Mouse (Mus musculus): ENCODE measurements around the gene Clpx. TPM values are rescaled to one million over a fixed set of nuclear protein-coding genes. Genes with fewer than 3 reads are reported as not detected.
A peak's percentile ranks its signal among the peaks of the same experiment; 100 is the strongest.
"Not testable (repeated sequence)": the region's sequence is repeated elsewhere in the genome, so short reads cannot be mapped to it uniquely, and the experiment has no call there.

The Clpx gene
- polyA plus RNA-seq, 1 experiment from 2014 or later, result 45.0 TPM

DNA sequence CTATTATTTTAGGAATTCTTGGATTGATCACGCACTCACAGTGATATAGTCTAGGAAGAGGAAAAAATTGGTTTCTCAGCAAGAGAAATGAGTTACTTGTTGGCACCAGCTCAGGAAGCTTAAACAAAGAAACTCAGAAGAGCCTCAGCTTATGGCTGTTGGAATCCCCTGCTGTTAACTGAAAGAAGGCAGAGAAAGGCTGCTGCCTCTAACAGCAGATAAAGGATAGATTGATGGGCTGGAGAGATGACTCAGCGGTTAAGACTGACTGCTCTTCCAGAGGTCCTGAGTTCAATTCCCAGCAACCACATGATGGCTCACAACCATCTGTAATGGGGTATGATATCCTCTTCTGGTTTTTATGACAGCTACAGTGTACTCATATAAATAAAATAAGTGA is 33.3 kb downstream of the Clpx start:
- peaks cover 25% of the 10 kb centered on the region for H3K36me3 ChIP-seq (ENCODE audit: control insufficient read depth, insufficient read depth)
- no peaks in the 10 kb centered on the region for H3K9me3 ChIP-seq (ENCODE audit: control insufficient read depth, low read length)
- H3K4me1 ChIP-seq (replicated peaks; ENCODE audit: control insufficient read depth, insufficient read depth, low read length), result no peaks in the 10 kb centered on the region
- no peak overlapping the region for H3K9ac ChIP-seq (replicated peaks; ENCODE audit: low read depth, low read length)
- 95% methylated on average over 2 of the region's 2 CpGs for WGBS
- H3K27me3 ChIP-seq (replicated peaks; ENCODE audit: control insufficient read depth, insufficient read depth, low read length), result no peaks in the 10 kb centered on the region
- H3K27ac ChIP-seq (ENCODE audit: low read length), result no peak overlapping the region
- ATAC-seq, result no peak
- H3K4me3 ChIP-seq (replicated peaks; ENCODE audit: low read length), result no peak overlapping the region
- no peak overlapping the region for H3K4me2 ChIP-seq (ENCODE audit: low read length)

DNA sequence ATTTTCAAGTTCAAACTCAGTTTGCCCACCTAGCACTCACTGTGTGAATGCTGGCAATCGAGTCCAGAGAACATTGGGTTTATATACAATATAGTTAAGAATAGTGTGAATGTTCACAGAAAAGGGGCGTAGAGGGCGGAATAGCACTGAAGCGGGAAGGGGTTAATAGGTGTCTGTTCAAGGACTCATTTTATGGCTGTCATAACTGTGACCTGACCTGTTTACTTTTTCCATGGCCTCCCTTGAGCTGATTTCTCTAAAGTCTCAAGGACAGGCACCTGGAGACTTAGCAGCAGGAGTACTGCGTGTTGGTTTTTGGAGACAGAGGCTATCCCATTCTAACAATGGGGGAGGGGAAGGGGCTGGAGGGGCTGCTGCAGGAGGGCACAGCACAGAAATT is 39.9 kb downstream of the Clpx start:
- no peak overlapping the region for H3K4me3 ChIP-seq (replicated peaks; ENCODE audit: low read length)
- 89% methylated on average over 5 of the region's 5 CpGs for WGBS
- no peak overlapping the region for H3K9ac ChIP-seq (replicated peaks; ENCODE audit: low read depth, low read length)
- H3K4me2 ChIP-seq (ENCODE audit: low read length), result no peak overlapping the region
- no peak overlapping the region for H3K27ac ChIP-seq (ENCODE audit: low read length)
- no peaks in the 10 kb centered on the region for H3K4me1 ChIP-seq (replicated peaks; ENCODE audit: control insufficient read depth, insufficient read depth, low read length)
- ATAC-seq, result no peak
- H3K9me3 ChIP-seq (ENCODE audit: control insufficient read depth, low read length), result no peaks in the 10 kb centered on the region
- H3K27me3 ChIP-seq (replicated peaks; ENCODE audit: control insufficient read depth, insufficient read depth, low read length), result no peaks in the 10 kb centered on the region
- peaks cover 5% of the 10 kb centered on the region for H3K36me3 ChIP-seq (ENCODE audit: control insufficient read depth, insufficient read depth)

DNA sequence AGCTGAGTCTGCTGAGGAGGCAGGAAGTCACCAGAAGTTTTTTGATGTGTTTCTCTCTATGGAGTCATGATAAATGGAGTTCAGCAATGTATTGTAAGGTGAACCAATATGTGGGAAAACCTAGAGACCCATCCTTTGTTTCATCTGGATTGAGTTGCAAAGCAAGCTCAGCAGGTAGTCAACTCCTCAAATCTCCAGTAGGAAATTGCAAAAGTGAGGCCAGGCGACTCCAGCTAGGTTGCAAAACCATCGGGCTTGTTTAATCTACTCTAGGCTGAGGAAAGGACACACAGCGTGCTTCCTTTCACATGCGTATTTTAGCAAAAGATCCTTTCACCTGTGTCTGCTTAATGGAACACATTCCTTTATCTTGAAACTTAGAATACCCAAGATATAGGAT is 45.1 kb downstream of the Clpx start:
- Histone ChIP-seq H3K36me3 (ENCODE audit: control insufficient read depth, insufficient read depth) (no peaks in the 10 kb centered on the region), H3K4me1 (replicated peaks; ENCODE audit: control insufficient read depth, insufficient read depth, low read length) (no peaks in the 10 kb centered on the region), H3K9me3 (ENCODE audit: control insufficient read depth, low read length) (no peaks in the 10 kb centered on the region), H3K9ac (replicated peaks; ENCODE audit: low read depth, low read length) (no peak overlapping the region), H3K4me3 (replicated peaks; ENCODE audit: low read length) (no peak overlapping the region), H3K27me3 (replicated peaks; ENCODE audit: control insufficient read depth, insufficient read depth, low read length) (0 out of 2 replicates have a peak, but pooled peaks cover 2% of the 10 kb centered on the region), H3K27ac (ENCODE audit: low read length) (no peak overlapping the region), H3K4me2 (ENCODE audit: low read length) (no peak overlapping the region)
- ATAC-seq, result no peak
- WGBS, result 82% methylated on average over 4 of the region's 4 CpGs

DNA sequence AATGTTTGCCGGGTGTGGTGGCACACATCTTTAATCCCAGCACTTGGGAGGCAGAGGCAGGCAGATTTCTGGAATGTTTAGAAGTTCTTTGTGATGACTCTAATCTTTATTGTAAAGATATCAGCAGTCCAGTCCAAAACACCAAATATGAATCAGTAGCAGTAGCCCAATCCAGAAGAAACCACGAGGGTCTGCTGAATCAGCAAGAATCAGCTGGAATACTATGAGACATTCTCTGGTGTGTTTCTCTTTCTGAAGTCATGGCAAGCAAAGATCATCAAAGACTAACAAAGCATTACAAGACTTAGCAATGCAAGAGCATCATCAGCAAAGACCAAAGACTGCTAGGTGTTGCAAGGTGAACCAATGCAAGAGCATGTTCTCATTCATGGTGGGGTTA is 46.4 kb downstream of the Clpx start:
- no peak overlapping the region for H3K9ac ChIP-seq (replicated peaks; ENCODE audit: low read depth, low read length)
- no peak overlapping the region for H3K4me3 ChIP-seq (replicated peaks; ENCODE audit: low read length)
- no peak overlapping the region for H3K4me2 ChIP-seq (ENCODE audit: low read length)
- H3K27me3 ChIP-seq (replicated peaks; ENCODE audit: control insufficient read depth, insufficient read depth, low read length), result 0 out of 2 replicates have a peak, but pooled peaks cover 2% of the 10 kb centered on the region
- no peak overlapping the region for H3K27ac ChIP-seq (ENCODE audit: low read length)
- no peaks in the 10 kb centered on the region for H3K36me3 ChIP-seq (ENCODE audit: control insufficient read depth, insufficient read depth)
- ATAC-seq, result no peak
- no peaks in the 10 kb centered on the region for H3K4me1 ChIP-seq (replicated peaks; ENCODE audit: control insufficient read depth, insufficient read depth, low read length)
- no peaks in the 10 kb centered on the region for H3K9me3 ChIP-seq (ENCODE audit: control insufficient read depth, low read length)
- WGBS, result 95% methylated on average over 2 of the region's 2 CpGs

DNA sequence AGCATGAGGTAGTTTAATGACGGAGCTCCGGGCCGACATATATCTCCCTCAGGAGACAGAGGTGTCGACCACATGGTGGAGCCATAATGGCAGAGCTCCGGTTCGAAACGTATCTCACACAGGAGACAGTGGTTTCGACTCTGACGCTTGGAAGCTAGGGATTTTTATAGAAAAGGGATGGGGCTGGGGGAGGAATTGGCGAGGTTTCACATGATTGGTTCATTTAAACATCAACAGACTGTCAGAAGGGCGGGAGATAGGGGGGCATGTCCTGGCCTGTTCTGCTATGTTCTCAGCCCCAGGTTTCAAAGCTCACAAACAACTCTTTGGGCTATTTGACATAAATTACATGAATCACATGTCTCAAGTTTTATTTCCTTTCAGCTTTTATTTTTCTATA is 51.4 kb downstream of the Clpx start:
- not testable (repeated sequence) for H3K36me3 ChIP-seq (ENCODE audit: control insufficient read depth, insufficient read depth); H3K27me3 ChIP-seq (replicated peaks; ENCODE audit: control insufficient read depth, insufficient read depth, low read length); H3K9me3 ChIP-seq (ENCODE audit: control insufficient read depth, low read length)
- Histone ChIP-seq H3K27ac (ENCODE audit: low read length) (peak overlapping the region; percentile 95), H3K4me3 (replicated peaks; ENCODE audit: low read length) (peak overlapping the region; percentile 96), H3K4me2 (ENCODE audit: low read length) (peak overlapping the region; percentile 72), H3K4me1 (replicated peaks; ENCODE audit: control insufficient read depth, insufficient read depth, low read length) (peaks cover 18% of the 10 kb centered on the region), H3K9ac (replicated peaks; ENCODE audit: low read depth, low read length) (peak overlapping the region; percentile 88)
- ATAC-seq, result peak; percentile 39; the same call in 1 of the 2 replicates
- WGBS, result 65% methylated on average over 11 of the region's 11 CpGs

DNA sequence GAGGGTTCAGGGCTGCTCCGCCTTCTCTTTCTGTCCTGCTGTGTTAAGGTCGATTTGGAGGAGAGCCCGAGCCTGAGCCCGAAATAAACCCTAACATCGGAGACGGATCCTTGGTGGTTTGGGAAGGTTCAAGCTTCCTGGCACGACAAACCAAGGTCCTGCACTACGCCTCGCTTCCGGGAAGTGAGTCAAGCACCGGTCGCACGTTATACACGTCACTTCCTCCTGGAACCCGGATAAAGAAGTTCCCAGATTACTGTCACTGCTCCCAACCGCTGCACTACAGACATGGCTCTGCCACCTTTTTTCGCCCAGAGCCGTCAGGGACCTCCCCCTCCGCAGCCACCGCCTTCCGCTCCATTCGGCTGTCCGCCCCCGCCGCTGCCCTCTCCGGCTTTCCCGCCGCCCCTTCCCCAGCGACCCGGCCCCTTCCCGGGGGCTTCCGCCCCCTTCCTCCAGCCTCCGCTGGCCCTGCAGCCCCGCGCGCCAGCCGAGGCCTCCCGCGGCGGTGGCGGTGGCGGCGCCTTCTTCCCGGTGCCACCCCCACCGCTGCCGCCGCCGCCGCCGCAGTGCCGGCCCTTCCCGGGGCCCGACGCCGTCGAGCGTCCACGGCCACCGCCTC is 51.9 kb downstream of the Clpx start, which contains the start of gene Pdcd7:
TSS of gene Pdcd7 (plus strand) at position 251 of the 622 bp plus-strand sequence.
- Histone ChIP-seq H3K36me3 (ENCODE audit: control insufficient read depth, insufficient read depth) (no peaks in the 10 kb centered on the region), H3K4me1 (replicated peaks; ENCODE audit: control insufficient read depth, insufficient read depth, low read length) (peaks cover 21% of the 10 kb centered on the region), H3K9ac (replicated peaks; ENCODE audit: low read depth, low read length) (peak within 1 kb of the TSS; percentile 88), H3K9me3 (ENCODE audit: control insufficient read depth, low read length) (no peaks in the 10 kb centered on the region), H3K27me3 (replicated peaks; ENCODE audit: control insufficient read depth, insufficient read depth, low read length) (0 out of 2 replicates have a peak, but pooled peaks cover 2% of the 10 kb centered on the region), H3K4me2 (ENCODE audit: low read length) (peak within 1 kb of the TSS; percentile 72), H3K27ac (ENCODE audit: low read length) (peak within 1 kb of the TSS; percentile 95), H3K4me3 (replicated peaks; ENCODE audit: low read length) (peak within 1 kb of the TSS; percentile 96)
- under 1% methylated on average over 59 of the region's 59 CpGs for WGBS
- peak; percentile 98 for ATAC-seq

DNA sequence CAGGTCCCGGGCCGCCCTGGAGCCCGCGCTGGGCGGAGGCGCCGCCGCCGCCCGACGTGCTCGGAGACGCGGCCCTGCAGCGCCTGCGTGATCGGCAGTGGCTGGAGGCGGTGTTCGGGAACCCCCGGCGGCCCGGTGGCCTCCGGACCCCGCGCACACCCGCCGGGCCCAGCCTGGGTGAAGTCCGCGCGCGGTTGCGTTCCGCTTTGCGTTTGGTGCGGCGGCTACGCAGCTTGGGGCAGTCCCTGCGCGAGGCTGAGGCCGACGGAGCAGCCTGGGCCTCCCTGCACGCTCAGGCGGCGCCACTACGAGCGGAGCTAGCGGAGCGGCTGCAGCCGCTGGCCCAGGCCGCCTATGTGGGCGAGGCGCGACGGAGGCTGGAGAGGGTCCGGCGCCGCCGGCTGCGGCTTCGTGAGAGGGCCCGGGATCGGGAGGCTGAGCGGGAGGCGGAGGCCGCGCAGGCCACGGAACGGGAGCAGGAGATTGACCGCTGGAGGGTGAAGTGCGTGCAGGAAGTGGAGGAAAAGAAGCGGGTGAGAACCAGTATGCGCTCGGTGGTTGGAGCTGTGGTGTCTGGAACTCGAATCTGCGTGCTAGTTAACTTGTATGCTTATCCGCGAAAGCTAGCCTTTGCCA is 52.5 kb downstream of the Clpx start:
- Histone ChIP-seq H3K9me3 (ENCODE audit: control insufficient read depth, low read length) (no peaks in the 10 kb centered on the region), H3K27ac (ENCODE audit: low read length) (peak overlapping the region; percentile 95), H3K4me1 (replicated peaks; ENCODE audit: control insufficient read depth, insufficient read depth, low read length) (peaks cover 21% of the 10 kb centered on the region), H3K9ac (replicated peaks; ENCODE audit: low read depth, low read length) (peak overlapping the region; percentile 88), H3K4me2 (ENCODE audit: low read length) (peak overlapping the region; percentile 72), H3K4me3 (replicated peaks; ENCODE audit: low read length) (peak overlapping the region; percentile 96), H3K27me3 (replicated peaks; ENCODE audit: control insufficient read depth, insufficient read depth, low read length) (0 out of 2 replicates have a peak, but pooled peaks cover 2% of the 10 kb centered on the region), H3K36me3 (ENCODE audit: control insufficient read depth, insufficient read depth) (no peaks in the 10 kb centered on the region)
- under 1% methylated on average over 76 of the region's 77 CpGs for WGBS
- ATAC-seq, result peak; percentile 63

DNA sequence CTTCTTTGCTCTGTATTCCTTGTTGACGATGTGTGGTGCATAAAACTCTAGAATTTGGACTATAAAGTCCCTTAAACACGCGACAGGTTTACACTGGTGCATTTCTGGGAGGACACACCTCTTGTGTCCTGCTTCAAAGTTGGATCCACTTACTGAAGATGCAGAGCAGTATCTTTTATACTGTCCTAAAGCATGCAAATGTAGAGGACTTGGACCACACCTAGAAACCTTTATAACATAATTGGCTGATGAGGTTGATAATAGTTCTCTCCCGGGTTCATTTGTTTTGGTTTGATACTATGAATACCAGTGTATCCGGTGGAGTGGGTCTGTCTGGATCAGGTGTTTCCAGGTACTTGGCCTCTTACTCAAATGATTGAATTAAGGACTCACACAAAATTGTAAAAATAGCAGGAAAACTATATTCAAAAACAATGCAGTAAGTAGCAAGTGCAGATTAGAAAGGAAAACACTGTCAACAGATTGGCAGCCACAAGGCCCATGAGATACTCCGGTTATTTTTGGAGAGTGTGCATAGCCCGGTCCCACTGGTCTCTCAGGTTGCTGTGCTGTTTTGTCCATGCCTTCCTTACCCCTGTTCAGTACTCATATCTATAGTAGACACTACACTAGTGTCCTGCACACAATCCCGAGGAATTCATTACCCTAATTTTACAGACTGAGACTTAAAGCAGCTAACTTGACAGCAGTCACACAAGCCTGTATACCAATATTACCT is 53.2 kb downstream of the Clpx start:
- Histone ChIP-seq H3K36me3 (ENCODE audit: control insufficient read depth, insufficient read depth) (no peaks in the 10 kb centered on the region), H3K4me1 (replicated peaks; ENCODE audit: control insufficient read depth, insufficient read depth, low read length) (peaks cover 21% of the 10 kb centered on the region), H3K27me3 (replicated peaks; ENCODE audit: control insufficient read depth, insufficient read depth, low read length) (no peaks in the 10 kb centered on the region), H3K9me3 (ENCODE audit: control insufficient read depth, low read length) (no peaks in the 10 kb centered on the region), H3K4me2 (ENCODE audit: low read length) (peak overlapping the region; percentile 72), H3K4me3 (replicated peaks; ENCODE audit: low read length) (peak overlapping the region; percentile 96), H3K9ac (replicated peaks; ENCODE audit: low read depth, low read length) (peak overlapping the region; percentile 88), H3K27ac (ENCODE audit: low read length) (no peak overlapping the region)
- no peak for ATAC-seq
- 45% methylated on average over 8 of the region's 8 CpGs for WGBS

DNA sequence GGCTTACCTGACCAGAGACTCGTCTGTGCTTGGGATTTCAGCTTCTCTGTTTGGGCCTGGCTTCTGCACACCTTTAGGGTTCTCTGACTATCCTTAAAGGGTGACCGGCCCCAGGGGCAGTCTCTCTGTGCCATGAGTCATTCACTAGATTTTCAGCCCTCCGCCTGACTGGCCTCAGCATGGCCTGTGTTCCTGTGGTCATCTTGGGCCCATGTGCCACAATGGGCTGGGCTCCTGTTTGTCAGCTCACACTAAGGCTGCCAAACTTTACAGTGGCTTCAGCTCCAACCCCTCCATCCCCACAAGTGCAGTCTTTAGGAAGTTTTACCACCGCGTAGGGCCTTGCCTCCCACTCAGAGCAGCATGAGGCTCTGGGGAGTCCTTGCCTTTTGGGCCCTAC is 59.2 kb downstream of the Clpx start:
- Histone ChIP-seq H3K4me3 (replicated peaks; ENCODE audit: low read length) (no peak overlapping the region), H3K4me2 (ENCODE audit: low read length) (no peak overlapping the region), H3K36me3 (ENCODE audit: control insufficient read depth, insufficient read depth) (peaks cover 18% of the 10 kb centered on the region), H3K27me3 (replicated peaks; ENCODE audit: control insufficient read depth, insufficient read depth, low read length) (no peaks in the 10 kb centered on the region), H3K9me3 (ENCODE audit: control insufficient read depth, low read length) (no peaks in the 10 kb centered on the region), H3K27ac (ENCODE audit: low read length) (no peak overlapping the region), H3K9ac (replicated peaks; ENCODE audit: low read depth, low read length) (no peak overlapping the region), H3K4me1 (replicated peaks; ENCODE audit: control insufficient read depth, insufficient read depth, low read length) (peaks cover 7% of the 10 kb centered on the region)
- 92% methylated on average over 5 of the region's 5 CpGs for WGBS
- ATAC-seq, result no peak
